In the genomic region with DNA sequence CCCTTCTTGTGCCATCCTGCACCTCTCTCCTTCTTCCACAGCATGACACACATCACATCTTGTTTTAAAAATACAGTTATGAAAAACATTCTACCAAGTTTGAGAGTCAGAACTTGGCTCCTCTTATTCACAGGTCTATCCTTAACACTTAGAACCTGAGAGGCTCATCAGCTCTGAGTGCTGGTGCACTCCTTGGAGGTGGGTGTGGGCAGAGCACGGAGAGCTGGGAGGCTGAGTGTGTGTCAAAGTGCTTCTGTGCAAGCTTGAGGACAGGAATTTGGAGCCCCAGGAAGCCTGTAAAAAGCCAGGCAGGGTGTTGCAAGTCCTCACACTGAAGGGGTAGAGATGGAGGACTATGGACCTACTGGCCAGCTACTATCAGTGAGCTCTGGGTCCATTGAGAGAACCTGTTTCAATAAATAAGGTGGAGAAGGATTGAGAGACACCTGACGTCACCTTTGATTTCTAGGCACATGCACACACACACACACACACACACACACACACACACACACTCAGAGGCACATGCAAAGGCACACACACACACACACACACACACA, we compare ENCODE assay signal across 35 mouse cellular contexts. TPM values are rescaled to one million over a fixed set of nuclear protein-coding genes. Genes with fewer than 3 reads are reported as not detected.
DNase-seq lines count a peak whose midpoint lies in the region; ATAC-seq and TF ChIP-seq lines count a peak whose summit lies in the region.
"Had no signal": no experiment of that assay in that cellular context is flagged by ENCODE, and none has a peak within 500 bp of the region (broad histone marks: within the 10 kb centered on the region; RNA-seq: fewer than 3 reads in every experiment).

No protein-coding gene starts in this region.

- H3K79me2 ChIP-seq in liver, adult 2 months (ENCODE audit: control insufficient read depth, insufficient read depth, low read length) = peaks cover 5% of the 10 kb centered on the region; the same call in 1 of the 2 replicates

- 95% methylated on average over 2 of the region's 2 CpGs for WGBS in forebrain, embryonic 11.5 days
- 100% methylated on average over 2 of the region's 2 CpGs for WGBS in forebrain, embryonic 13.5 days
- 36% methylated on average over 2 of the region's 2 CpGs for WGBS in liver, adult 2 months
- WGBS in liver, embryonic 12.5 days (ENCODE audit: insufficient replicate concordance) = 79% methylated on average over 2 of the region's 2 CpGs
- 55% methylated on average over 2 of the region's 2 CpGs for WGBS in liver, postnatal 0 days (ENCODE audit: insufficient replicate concordance)

- no peak for TF ChIP-seq EP300 in liver, postnatal 0 days (IDR thresholded peaks at IDR 0.05; ENCODE audit: low read depth)

- H3K27ac ChIP-seq in forebrain, embryonic 11.5 days (ENCODE audit: low read depth, low read length) = no peak overlapping the region
- H3K27ac ChIP-seq in forebrain, embryonic 13.5 days = no peak overlapping the region
- H3K27ac ChIP-seq in liver, adult 2 months (replicated peaks; ENCODE audit: insufficient read depth, low read depth, low read length) = no peak overlapping the region
- no peak overlapping the region for H3K27ac ChIP-seq in liver, embryonic 12.5 days
- no peak overlapping the region for H3K27ac ChIP-seq in liver, postnatal 0 days (ENCODE audit: low read depth)
- H3K27ac ChIP-seq: embryonic facial prominence, embryonic 12.5 days; forebrain, embryonic 10.5 days; hindbrain, embryonic 12.5 days; hindbrain, postnatal 0 days; kidney, postnatal 0 days; midbrain, embryonic 10.5 days; neural tube, embryonic 12.5 days; stomach, postnatal 0 days had no signal

- H3K9ac ChIP-seq in forebrain, embryonic 11.5 days (ENCODE audit: low read length) = no peak overlapping the region
- H3K9ac ChIP-seq in forebrain, embryonic 13.5 days = no peak overlapping the region
- no peak overlapping the region for H3K9ac ChIP-seq in liver, adult 2 months (ENCODE audit: low read depth, low read length)
- H3K9ac ChIP-seq in liver, embryonic 12.5 days = no peak overlapping the region
- H3K9ac ChIP-seq in liver, postnatal 0 days (replicated peaks) = no peak overlapping the region
- H3K9ac ChIP-seq: embryonic facial prominence, embryonic 12.5 days; forebrain, postnatal 0 days; hindbrain, embryonic 12.5 days; lung, embryonic 14.5 days; neural tube, embryonic 12.5 days had no signal

- H3K4me2 ChIP-seq in forebrain, embryonic 11.5 days (ENCODE audit: low read depth, low read length, severe bottlenecking) = no peak overlapping the region
- H3K4me2 ChIP-seq in forebrain, embryonic 13.5 days = no peak overlapping the region
- H3K4me2 ChIP-seq in liver, embryonic 12.5 days = no peak overlapping the region
- no peak overlapping the region for H3K4me2 ChIP-seq in liver, postnatal 0 days (ENCODE audit: low read depth, low read length)
- H3K4me2 ChIP-seq: embryonic facial prominence, embryonic 12.5 days; heart, embryonic 11.5 days; hindbrain, embryonic 12.5 days; lung, embryonic 14.5 days; neural tube, embryonic 12.5 days had no signal

- no peak for TF ChIP-seq CTCF in liver, adult 2 months (IDR thresholded peaks at IDR 0.05; ENCODE audit: low read depth, low read length)
- TF ChIP-seq CTCF in liver, postnatal 0 days (IDR thresholded peaks at IDR 0.05; ENCODE audit: low read depth) = no peak

- no peak overlapping the region for H3K4me3 ChIP-seq in forebrain, embryonic 11.5 days (ENCODE audit: low read depth, low read length)
- no peak overlapping the region for H3K4me3 ChIP-seq in forebrain, embryonic 13.5 days
- no peak overlapping the region for H3K4me3 ChIP-seq in liver, adult 2 months (ENCODE audit: insufficient read depth, low read depth, low read length)
- H3K4me3 ChIP-seq in liver, embryonic 12.5 days = no peak overlapping the region
- H3K4me3 ChIP-seq in liver, postnatal 0 days (ENCODE audit: low read depth, low read length) = no peak overlapping the region
- H3K4me3 ChIP-seq: embryonic facial prominence, embryonic 12.5 days; forebrain, embryonic 10.5 days; hindbrain, embryonic 12.5 days; midbrain, embryonic 10.5 days; myocyte; neural tube, embryonic 12.5 days had no signal

- H3K36me3 ChIP-seq in forebrain, embryonic 11.5 days (ENCODE audit: control insufficient read depth, insufficient read depth, low read length) = no peaks in the 10 kb centered on the region
- H3K36me3 ChIP-seq in forebrain, embryonic 13.5 days (ENCODE audit: poor library complexity, severe bottlenecking) = no peaks in the 10 kb centered on the region
- H3K36me3 ChIP-seq in liver, adult 2 months (ENCODE audit: control insufficient read depth, insufficient read depth, low read length) = peaks cover 11% of the 10 kb centered on the region; the same call in 1 of the 2 replicates
- no peaks in the 10 kb centered on the region for H3K36me3 ChIP-seq in liver, embryonic 12.5 days
- H3K36me3 ChIP-seq in liver, postnatal 0 days (replicated peaks; ENCODE audit: insufficient read depth, low read length) = no peaks in the 10 kb centered on the region; the same call in 1 of the 2 replicates
- H3K36me3 ChIP-seq: embryonic facial prominence, embryonic 12.5 days; forebrain, embryonic 10.5 days; hindbrain, embryonic 12.5 days; midbrain, embryonic 10.5 days; neural tube, embryonic 12.5 days had no signal

- no peak for TF ChIP-seq POLR2A in liver, adult 2 months (IDR thresholded peaks at IDR 0.05; ENCODE audit: extremely low read depth, insufficient read depth, low read length)

- no peaks in the 10 kb centered on the region for H3K9me3 ChIP-seq in forebrain, embryonic 11.5 days (ENCODE audit: control insufficient read depth, low read length)
- H3K9me3 ChIP-seq in forebrain, embryonic 13.5 days (replicated peaks) = no peaks in the 10 kb centered on the region
- no peaks in the 10 kb centered on the region for H3K9me3 ChIP-seq in liver, embryonic 12.5 days (replicated peaks)
- H3K9me3 ChIP-seq in liver, postnatal 0 days (ENCODE audit: low read length) = no peaks in the 10 kb centered on the region
- H3K9me3 ChIP-seq: embryonic facial prominence, embryonic 12.5 days; forebrain, embryonic 10.5 days; hindbrain, embryonic 12.5 days; midbrain, embryonic 10.5 days; neural tube, embryonic 12.5 days had no signal

- DNase-seq in forebrain, embryonic 11.5 days (ENCODE audit: low spot score) = peak; percentile 36
- peak; percentile 55 for DNase-seq in liver, adult 2 months (ENCODE audit: extremely low read depth, low read depth, low spot score)
- peak; percentile 23 for DNase-seq in testis, postnatal 10 days (ENCODE audit: low spot score)
- no peak for DNase-seq in testis, postnatal 14 days (ENCODE audit: low spot score)
- DNase-seq in liver, postnatal 0 days = no peak
- DNase-seq in adipocyte (ENCODE audit: low spot score) = no peak
- DNase-seq: adrenal gland, postnatal 10 days; cerebellum, adult 11 months; cerebellum, adult 9-10 months; cerebellum, postnatal 36 days; forebrain, postnatal 0 days; gastrocnemius, postnatal 14 days; heart, postnatal 36 days; kidney, adult 11 months; left cerebral cortex, postnatal 4 days; lung, embryonic 14.5 days; right cerebral cortex, postnatal 4 days had no signal

- H3K4me1 ChIP-seq in forebrain, embryonic 11.5 days (replicated peaks; ENCODE audit: control insufficient read depth, insufficient read depth, low read length) = no peaks in the 10 kb centered on the region
- H3K4me1 ChIP-seq in forebrain, embryonic 13.5 days = no peaks in the 10 kb centered on the region
- H3K4me1 ChIP-seq in liver, adult 2 months (ENCODE audit: control insufficient read depth, insufficient read depth, low read length) = peaks cover 12% of the 10 kb centered on the region
- peaks cover 12% of the 10 kb centered on the region for H3K4me1 ChIP-seq in liver, embryonic 12.5 days
- H3K4me1 ChIP-seq in liver, postnatal 0 days (ENCODE audit: insufficient read depth) = peaks cover 18% of the 10 kb centered on the region
- H3K4me1 ChIP-seq: embryonic facial prominence, embryonic 12.5 days; neural tube, embryonic 12.5 days had no signal

- H3K27me3 ChIP-seq in forebrain, embryonic 11.5 days (ENCODE audit: control insufficient read depth, insufficient read depth, low read length) = no peaks in the 10 kb centered on the region
- H3K27me3 ChIP-seq in forebrain, embryonic 13.5 days = no peaks in the 10 kb centered on the region
- H3K27me3 ChIP-seq in liver, adult 2 months (ENCODE audit: control insufficient read depth, insufficient read depth, low read length) = no peaks in the 10 kb centered on the region
- H3K27me3 ChIP-seq in liver, embryonic 12.5 days (replicated peaks) = no peaks in the 10 kb centered on the region
- no peaks in the 10 kb centered on the region for H3K27me3 ChIP-seq in liver, postnatal 0 days (ENCODE audit: insufficient read depth, low read length)
- H3K27me3 ChIP-seq: CH12.LX; embryonic facial prominence, embryonic 12.5 days; hindbrain, embryonic 12.5 days; neural tube, embryonic 12.5 days had no signal

- no peak for ATAC-seq in forebrain, embryonic 11.5 days (replicated peaks; ENCODE audit: low FRiP score)
- ATAC-seq in forebrain, embryonic 13.5 days = no peak
- ATAC-seq in liver, embryonic 12.5 days = no peak
- peak; percentile 70 for ATAC-seq in liver, postnatal 0 days
- ATAC-seq: forebrain, postnatal 0 days; hindbrain, postnatal 0 days had no signal

RNA-seq across cellular contexts. Expression of gene Cd160, which starts 20.1 kb away (rescaled TPM):
- not detected in 2 replicates for polyA plus RNA-seq in forebrain, embryonic 11.5 days (2014; fragmentation: Nextera tagmentation; extraction: Ambion mirVana)
- polyA plus RNA-seq in forebrain, embryonic 13.5 days (2015; fragmentation: Nextera tagmentation; extraction: Ambion mirVana) = 0.09 TPM in 2 replicates
- 0.37 and 0.67 TPM in 2 replicates for total RNA-seq in liver, adult 2 months (2014; rRNA removed)
- polyA plus RNA-seq in liver, adult 2 months (2012; rRNA removed) = 0.16 and 0.22 TPM in 2 replicates
- polyA plus RNA-seq in liver, embryonic 12.5 days (2016; fragmentation: Nextera tagmentation; extraction: Ambion mirVana) = 0.08 and 0.13 TPM in 2 replicates
- 0.78 and 0.89 TPM in 2 replicates for polyA plus RNA-seq in liver, postnatal 0 days (2015; fragmentation: Nextera tagmentation; extraction: Ambion mirVana)
- total RNA-seq: CH12.LX; forebrain, postnatal 0 days; gastrocnemius, postnatal 14 days; heart, postnatal 36 days; hindbrain, postnatal 0 days; layer of hippocampus, postnatal 36 days; left cerebral cortex, postnatal 4 days; midbrain, postnatal 0 days had no signal

RNA-seq across cellular contexts. Expression of gene Pdzk1, which starts 20.2 kb away (rescaled TPM):
- polyA plus RNA-seq in forebrain, embryonic 11.5 days (2014; fragmentation: Nextera tagmentation; extraction: Ambion mirVana) = not detected in 2 replicates
- polyA plus RNA-seq in forebrain, embryonic 13.5 days (2015; fragmentation: Nextera tagmentation; extraction: Ambion mirVana) = 0.15 TPM in 1 of 2 replicates, not detected in the other
- 48.5 and 60.4 TPM in 2 replicates for total RNA-seq in liver, adult 2 months (2014; rRNA removed)
- polyA plus RNA-seq in liver, adult 2 months (2012; rRNA removed) = 20.1 and 22.7 TPM in 2 replicates
- 6.1 and 6.4 TPM in 2 replicates for polyA plus RNA-seq in liver, embryonic 12.5 days (2016; fragmentation: Nextera tagmentation; extraction: Ambion mirVana)
- polyA plus RNA-seq in liver, postnatal 0 days (2015; fragmentation: Nextera tagmentation; extraction: Ambion mirVana) = 49.4 and 57.7 TPM in 2 replicates
- total RNA-seq: forebrain, postnatal 0 days; gastrocnemius, postnatal 14 days; granulocyte monocyte progenitor cell, adult 5-6 weeks; heart, postnatal 36 days; left cerebral cortex, postnatal 4 days; megakaryocyte progenitor cell, adult 5-6 weeks had no signal
- polyA plus RNA-seq: C2C12; embryonic facial prominence, embryonic 12.5 days; forebrain, embryonic 10.5 days; neural tube, embryonic 12.5 days had no signal

RNA-seq across cellular contexts. Expression of gene Gja5, which starts 55.2 kb away (rescaled TPM):
- 2.5 TPM in 2 replicates for polyA plus RNA-seq in forebrain, embryonic 11.5 days (2014; fragmentation: Nextera tagmentation; extraction: Ambion mirVana)
- polyA plus RNA-seq in forebrain, embryonic 13.5 days (2015; fragmentation: Nextera tagmentation; extraction: Ambion mirVana) = 2.3 and 3.0 TPM in 2 replicates
- 0.55 and 0.87 TPM in 2 replicates for total RNA-seq in liver, adult 2 months (2014; rRNA removed)
- 0.51 and 0.82 TPM in 2 replicates for polyA plus RNA-seq in liver, adult 2 months (2012; rRNA removed)
- 2.5 TPM in 2 replicates for polyA plus RNA-seq in liver, embryonic 12.5 days (2016; fragmentation: Nextera tagmentation; extraction: Ambion mirVana)
- polyA plus RNA-seq in liver, postnatal 0 days (2015; fragmentation: Nextera tagmentation; extraction: Ambion mirVana) = 1.4 TPM in 2 replicates
- total RNA-seq: CH12.LX; megakaryocyte progenitor cell, adult 5-6 weeks had no signal

RNA-seq across cellular contexts. Expression of gene Gpr89, which starts 55.9 kb away (rescaled TPM):
- polyA plus RNA-seq in forebrain, embryonic 11.5 days (2014; fragmentation: Nextera tagmentation; extraction: Ambion mirVana) = 35.4 and 36.0 TPM in 2 replicates
- 37.4 and 38.9 TPM in 2 replicates for polyA plus RNA-seq in forebrain, embryonic 13.5 days (2015; fragmentation: Nextera tagmentation; extraction: Ambion mirVana)
- total RNA-seq in liver, adult 2 months (2014; rRNA removed) = 18.7 and 20.4 TPM in 2 replicates
- polyA plus RNA-seq in liver, adult 2 months (2012; rRNA removed) = 25.5 and 26.5 TPM in 2 replicates
- 33.5 and 34.5 TPM in 2 replicates for polyA plus RNA-seq in liver, embryonic 12.5 days (2016; fragmentation: Nextera tagmentation; extraction: Ambion mirVana)
- polyA plus RNA-seq in liver, postnatal 0 days (2015; fragmentation: Nextera tagmentation; extraction: Ambion mirVana) = 20.0 and 21.1 TPM in 2 replicates

Comparison
In these comparisons a context has a peak if more than half of its experiments do, and no peak if none do; other contexts are left out.
1. DNase-seq: peak in forebrain, embryonic 11.5 days (single experiment), liver, adult 2 months (single experiment) and testis, postnatal 10 days (single experiment); none in testis, postnatal 14 days (single experiment), liver, postnatal 0 days (single experiment) and adipocyte (single experiment).